Mouse (Mus musculus): ENCODE results near the gene Ube2z.

GRCm38 (mm10) chr11:96007516-96008235 is 57.5 kb downstream of the Ube2z start:
- TF ChIP-seq CTCF (IDR thresholded peaks at IDR 0.05; ENCODE audit: extremely low read depth, insufficient read length, insufficient replicate concordance, low read depth, low read length) = no peak
- TF ChIP-seq POLR2A (IDR thresholded peaks at IDR 0.05; ENCODE audit: low read depth, low read length) = no peak

All from small intestine, adult 2 months (tissue).